Mouse (Mus musculus): Measurements from ENCODE around the gene 1700001P01Rik. TPM values are rescaled to one million over a fixed set of nuclear protein-coding genes. Genes with fewer than 3 reads are reported as not detected.

1700001P01Rik gene
- polyA plus RNA-seq, 1 experiment: not detected

DNA sequence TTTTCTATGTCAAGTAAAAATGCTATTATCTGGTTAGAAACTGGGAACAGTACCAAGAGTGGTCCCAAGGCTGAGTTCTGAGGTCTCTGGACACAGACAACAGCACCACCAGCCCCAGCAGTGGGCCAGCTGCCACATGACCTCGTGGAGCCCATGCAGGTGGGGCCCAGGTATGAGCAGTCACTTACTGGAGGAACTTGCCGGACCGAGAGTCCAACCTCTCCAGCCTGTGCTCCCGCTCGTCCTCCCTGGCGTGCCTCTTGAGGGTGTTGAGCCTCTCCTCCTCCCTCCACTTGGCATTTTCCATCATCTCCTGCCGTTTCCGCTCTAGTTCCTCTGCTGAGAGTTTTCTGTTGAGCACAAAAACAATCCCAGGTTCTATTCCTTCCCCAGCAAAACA, 27.9 kb downstream of the 1700001P01Rik start:
- Histone ChIP-seq H3K4me3 (ENCODE audit: low read depth, low read length) (no peak overlapping the region), H3K27ac (ENCODE audit: insufficient read depth, low read depth, low read length) (no peak overlapping the region), H3K4me1 (ENCODE audit: control insufficient read depth, insufficient read depth, insufficient read length, low read length) (no peaks in the 10 kb centered on the region), H3K27me3 (ENCODE audit: control insufficient read depth, insufficient read depth, low read length) (no peaks in the 10 kb centered on the region), H3K36me3 (ENCODE audit: control insufficient read depth, insufficient read depth, low read length) (peaks cover 34% of the 10 kb centered on the region)
- TF ChIP-seq CTCF (IDR thresholded peaks at IDR 0.05; ENCODE audit: extremely low read depth, insufficient read length, insufficient replicate concordance, low read depth, low read length) (no peak), POLR2A (IDR thresholded peaks at IDR 0.05; ENCODE audit: low read depth, low read length) (no peak)
- WGBS: 89% methylated on average over 8 of the region's 8 CpGs

GRCm38 (mm10) chr11:97745331-97745721, 30.4 kb downstream of the 1700001P01Rik start:
- H3K36me3 ChIP-seq (ENCODE audit: control insufficient read depth, insufficient read depth, low read length): peaks cover 19% of the 10 kb centered on the region
- no peak overlapping the region for H3K27ac ChIP-seq (ENCODE audit: insufficient read depth, low read depth, low read length)
- 2% methylated on average over 13 of the region's 13 CpGs for WGBS
- TF ChIP-seq POLR2A (IDR thresholded peaks at IDR 0.05; ENCODE audit: low read depth, low read length) (0 out of 2 replicates have a peak, but pooled peaks have one; percentile 2), CTCF (IDR thresholded peaks at IDR 0.05; ENCODE audit: extremely low read depth, insufficient read length, insufficient replicate concordance, low read depth, low read length) (no peak)
- H3K4me3 ChIP-seq (ENCODE audit: low read depth, low read length): peak overlapping the region; percentile 65
- no peaks in the 10 kb centered on the region for H3K27me3 ChIP-seq (ENCODE audit: control insufficient read depth, insufficient read depth, low read length)
- H3K4me1 ChIP-seq (ENCODE audit: control insufficient read depth, insufficient read depth, insufficient read length, low read length): no peaks in the 10 kb centered on the region

DNA sequence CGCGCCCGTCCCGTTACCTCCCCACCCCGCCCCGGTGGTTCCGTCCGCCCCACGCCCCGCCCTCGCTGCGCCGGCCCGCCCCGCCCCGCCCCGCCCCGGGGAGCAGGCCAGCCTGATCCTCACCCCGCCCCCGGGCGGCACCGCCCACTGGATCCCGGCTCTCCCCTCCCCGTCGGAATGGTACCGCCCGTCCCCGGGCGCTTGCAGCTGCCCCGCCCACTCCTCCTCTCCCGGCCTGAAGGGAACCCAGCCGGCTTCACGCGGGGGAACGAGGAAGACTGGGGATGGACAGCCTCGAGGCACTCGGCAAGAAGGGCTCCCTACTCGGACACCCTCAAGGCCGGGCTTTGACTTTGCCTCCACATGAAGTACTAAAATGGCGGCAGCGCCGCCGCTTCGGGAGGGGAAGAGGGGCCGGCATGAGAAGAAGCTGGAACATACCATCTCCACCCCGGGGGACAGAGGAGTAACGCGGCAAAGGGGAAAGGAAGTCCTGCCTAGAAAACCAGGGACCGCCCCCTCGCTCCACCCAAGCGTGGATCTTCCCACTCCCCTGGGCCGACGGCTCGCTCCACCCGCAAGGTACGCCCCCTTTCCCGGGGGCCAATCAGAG, 30.9 kb downstream of the 1700001P01Rik start:
- Histone ChIP-seq H3K4me1 (ENCODE audit: control insufficient read depth, insufficient read depth, insufficient read length, low read length) (no peaks in the 10 kb centered on the region), H3K36me3 (ENCODE audit: control insufficient read depth, insufficient read depth, low read length) (peaks cover 15% of the 10 kb centered on the region), H3K27ac (ENCODE audit: insufficient read depth, low read depth, low read length) (peak overlapping the region; percentile 76), H3K27me3 (ENCODE audit: control insufficient read depth, insufficient read depth, low read length) (no peaks in the 10 kb centered on the region), H3K4me3 (ENCODE audit: low read depth, low read length) (peak overlapping the region; percentile 74)
- WGBS: under 1% methylated on average over 49 of the region's 57 CpGs
- TF ChIP-seq CTCF (IDR thresholded peaks at IDR 0.05; ENCODE audit: extremely low read depth, insufficient read length, insufficient replicate concordance, low read depth, low read length): no peak
- TF ChIP-seq POLR2A (IDR thresholded peaks at IDR 0.05; ENCODE audit: low read depth, low read length): 0 out of 2 replicates have a peak, but pooled peaks have one; percentile 29

DNA sequence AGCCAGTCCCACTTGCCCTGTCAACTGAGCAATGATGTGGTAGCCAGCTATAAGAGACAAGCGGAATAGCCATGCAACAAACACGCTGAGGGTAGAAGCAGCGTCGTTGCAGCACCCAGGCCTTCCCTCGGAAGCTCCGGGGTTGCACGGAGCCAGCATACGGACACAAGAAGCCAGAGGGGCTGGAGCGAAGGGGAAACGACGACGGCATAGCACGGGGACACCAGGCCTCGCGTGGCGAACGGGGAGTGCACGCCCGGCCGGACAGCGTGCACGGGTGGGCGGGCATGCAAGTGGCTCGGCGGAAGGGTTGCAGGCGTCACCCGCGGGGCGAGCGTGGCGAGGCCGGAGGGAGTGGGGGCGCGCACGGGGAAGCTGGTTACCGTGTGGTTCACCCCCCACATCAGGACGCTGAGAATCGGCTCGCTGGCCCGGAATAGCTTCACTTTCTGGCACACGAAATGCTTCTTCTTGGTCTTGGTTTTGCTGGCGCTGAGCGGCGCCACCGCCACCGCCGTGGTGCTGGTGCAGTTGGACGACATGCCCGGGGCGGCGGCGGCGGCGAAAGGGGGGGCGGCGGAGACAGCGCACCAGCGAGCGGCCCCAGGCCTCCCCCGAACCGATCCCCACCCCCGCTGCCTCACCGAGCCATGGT, 31.5 kb downstream of the 1700001P01Rik start, which contains the start of gene Pip4k2b:
Pip4k2b (minus strand) TSS at position 642 of the 655 bp plus-strand sequence.
- Histone ChIP-seq H3K36me3 (ENCODE audit: control insufficient read depth, insufficient read depth, low read length) (peaks cover 12% of the 10 kb centered on the region), H3K4me1 (ENCODE audit: control insufficient read depth, insufficient read depth, insufficient read length, low read length) (no peaks in the 10 kb centered on the region), H3K27me3 (ENCODE audit: control insufficient read depth, insufficient read depth, low read length) (no peaks in the 10 kb centered on the region), H3K27ac (ENCODE audit: insufficient read depth, low read depth, low read length) (peak within 1 kb of the TSS; percentile 76), H3K4me3 (ENCODE audit: low read depth, low read length) (peak within 1 kb of the TSS; percentile 74)
- under 1% methylated on average over 63 of the region's 63 CpGs for WGBS
- TF ChIP-seq POLR2A (IDR thresholded peaks at IDR 0.05; ENCODE audit: low read depth, low read length) (no peak), CTCF (IDR thresholded peaks at IDR 0.05; ENCODE audit: extremely low read depth, insufficient read length, insufficient replicate concordance, low read depth, low read length) (no peak)

DNA sequence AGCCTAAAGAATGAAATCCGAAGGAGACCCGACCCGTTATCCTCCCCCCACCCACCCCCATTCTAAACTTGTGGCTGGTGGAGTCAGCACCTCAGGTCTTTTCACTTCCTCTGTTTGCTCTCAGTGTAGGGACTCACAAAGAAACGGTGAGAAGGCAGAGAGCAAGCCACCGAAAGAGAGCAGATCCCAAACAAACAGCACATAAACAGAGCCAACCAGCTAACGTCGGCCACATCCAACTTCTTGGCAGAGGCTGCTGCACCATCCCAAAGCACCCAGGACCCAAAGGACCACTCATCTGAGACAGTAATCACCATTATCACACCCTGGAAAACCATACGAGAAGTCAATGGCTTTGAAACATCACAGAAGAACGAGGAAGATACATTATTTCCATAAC, 32.3 kb downstream of the 1700001P01Rik start:
- H3K27ac ChIP-seq (ENCODE audit: insufficient read depth, low read depth, low read length): peak overlapping the region; percentile 0
- TF ChIP-seq POLR2A (IDR thresholded peaks at IDR 0.05; ENCODE audit: low read depth, low read length) (no peak), CTCF (IDR thresholded peaks at IDR 0.05; ENCODE audit: extremely low read depth, insufficient read length, insufficient replicate concordance, low read depth, low read length) (no peak)
- H3K36me3 ChIP-seq (ENCODE audit: control insufficient read depth, insufficient read depth, low read length): peaks cover 10% of the 10 kb centered on the region
- no peaks in the 10 kb centered on the region for H3K4me1 ChIP-seq (ENCODE audit: control insufficient read depth, insufficient read depth, insufficient read length, low read length)
- no peaks in the 10 kb centered on the region for H3K27me3 ChIP-seq (ENCODE audit: control insufficient read depth, insufficient read depth, low read length)
- H3K4me3 ChIP-seq (ENCODE audit: low read depth, low read length): peak overlapping the region; percentile 48
- WGBS: 24% methylated on average over 9 of the region's 9 CpGs

GRCm38 (mm10) chr11:97742591-97742990, 33.1 kb downstream of the 1700001P01Rik start:
- H3K36me3 ChIP-seq (ENCODE audit: control insufficient read depth, insufficient read depth, low read length): peaks cover 5% of the 10 kb centered on the region
- no peaks in the 10 kb centered on the region for H3K4me1 ChIP-seq (ENCODE audit: control insufficient read depth, insufficient read depth, insufficient read length, low read length)
- H3K4me3 ChIP-seq (ENCODE audit: low read depth, low read length): no peak overlapping the region
- H3K27me3 ChIP-seq (ENCODE audit: control insufficient read depth, insufficient read depth, low read length): no peaks in the 10 kb centered on the region
- TF ChIP-seq CTCF (IDR thresholded peaks at IDR 0.05; ENCODE audit: extremely low read depth, insufficient read length, insufficient replicate concordance, low read depth, low read length) (no peak), POLR2A (IDR thresholded peaks at IDR 0.05; ENCODE audit: low read depth, low read length) (no peak)
- WGBS: 84% methylated on average over 9 of the region's 9 CpGs
- no peak overlapping the region for H3K27ac ChIP-seq (ENCODE audit: insufficient read depth, low read depth, low read length)

GRCm38 (mm10) chr11:97742157-97742556, 33.6 kb downstream of the 1700001P01Rik start:
- H3K27me3 ChIP-seq (ENCODE audit: control insufficient read depth, insufficient read depth, low read length): no peaks in the 10 kb centered on the region
- H3K4me1 ChIP-seq (ENCODE audit: control insufficient read depth, insufficient read depth, insufficient read length, low read length): no peaks in the 10 kb centered on the region
- H3K4me3 ChIP-seq (ENCODE audit: low read depth, low read length): no peak overlapping the region
- 86% methylated on average over 5 of the region's 5 CpGs for WGBS
- peaks cover 4% of the 10 kb centered on the region for H3K36me3 ChIP-seq (ENCODE audit: control insufficient read depth, insufficient read depth, low read length)
- TF ChIP-seq CTCF (IDR thresholded peaks at IDR 0.05; ENCODE audit: extremely low read depth, insufficient read length, insufficient replicate concordance, low read depth, low read length) (no peak), POLR2A (IDR thresholded peaks at IDR 0.05; ENCODE audit: low read depth, low read length) (no peak)
- H3K27ac ChIP-seq (ENCODE audit: insufficient read depth, low read depth, low read length): no peak overlapping the region

All from small intestine, adult 2 months (tissue).